Mouse (Mus musculus) bone marrow, adult 2 months (tissue): ENCODE data around the gene Cdc45.

Experiments used
- CTCF ChIP-seq: fragments of 200-500 bp; IDR thresholded peaks from 2 replicates; pipeline ENCODE4 v1.5.1; 2011; ENCODE audit warnings: low read length, control low read depth; ENCODE audit not compliant: control insufficient read depth, insufficient read depth
- POLR2A ChIP-seq: fragments of 200-500 bp; IDR thresholded peaks from 2 replicates; pipeline ENCODE4 v1.6.1; 2011; ENCODE audit warnings: low read depth, mild to moderate bottlenecking, control low read depth, low read length, borderline replicate concordance; ENCODE audit not compliant: control insufficient read depth

DNA sequence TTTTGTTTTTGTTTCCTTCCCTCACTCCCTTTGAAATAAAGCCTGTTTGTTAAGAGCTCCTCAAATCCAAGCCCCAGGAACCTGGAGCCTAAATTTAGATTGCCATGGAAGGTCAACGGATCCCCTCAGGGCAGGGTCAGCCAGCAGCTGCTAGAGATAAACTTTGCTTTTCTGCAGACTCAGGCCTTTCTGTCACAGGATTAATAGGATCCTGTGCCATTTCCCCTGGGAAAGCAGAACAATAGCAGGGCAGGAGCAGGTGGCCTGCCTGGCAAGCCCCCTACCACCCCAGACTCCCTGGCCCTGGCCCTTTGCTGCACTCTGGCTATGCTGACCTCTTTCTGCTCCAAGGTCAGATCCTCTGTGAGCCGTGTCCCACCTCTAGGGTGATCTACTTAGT lies 37.9 kb downstream of the Cdc45 start:
- TF ChIP-seq CTCF (no peak), POLR2A (no peak)
